Mouse (Mus musculus) ES-E14 (cell line): ENCODE results near the gene Hunk. TPM values are rescaled to one million over a fixed set of nuclear protein-coding genes. Genes with fewer than 3 reads are reported as not detected.

Source experiments
- DNase-seq: peaks from one replicate; pipeline ENCODE4 v3.0.0-alpha.2; 2013; ENCODE audit warnings: low read depth, low spot score
- H3K27ac ChIP-seq: 2 replicates; pipeline ENCODE4 v1.5.1; 2012; ENCODE audit warnings: low read depth, mild to moderate bottlenecking, low read length, moderate library complexity, mixed read lengths; ENCODE audit not compliant: poor library complexity, insufficient read depth, severe bottlenecking
- H3K36me3 ChIP-seq: 2 replicates; pipeline ENCODE4 v1.6.1; 2012; ENCODE audit warnings: mild to moderate bottlenecking, low read length, moderate library complexity, mixed read lengths; ENCODE audit not compliant: control insufficient read depth, poor library complexity, insufficient read depth, severe bottlenecking
- H3K4me1 ChIP-seq, 2 experiments: fragments of 150-350 bp in 1 of 2; sonication (generic) in 1 of 2; 2 replicates each; pipeline ENCODE4 v1.6.1; 2012; ENCODE audit warnings: low read length in 2 of 2, mild to moderate bottlenecking in 1 of 2, mixed read lengths in 1 of 2; ENCODE audit not compliant: control insufficient read depth in 2 of 2, insufficient read depth in 2 of 2, poor library complexity in 1 of 2
- H3K4me3 ChIP-seq, 2 experiments: fragments of 150-350 bp in 1 of 2; sonication (generic) in 1 of 2; 2 replicates each; pipeline ENCODE4 v1.5.1; 2012; ENCODE audit warnings: low read length in 2 of 2, low read depth in 1 of 2, mild to moderate bottlenecking in 1 of 2, mixed read lengths in 1 of 2; ENCODE audit not compliant: insufficient read depth in 1 of 2, poor library complexity in 1 of 2, severe bottlenecking in 1 of 2
- H3K9ac ChIP-seq: 2 replicates; pipeline ENCODE4 v1.6.1; 2012; ENCODE audit warnings: low read depth, mild to moderate bottlenecking, low read length, mixed read lengths; ENCODE audit not compliant: poor library complexity, insufficient read depth, severe bottlenecking
- H3K9me3 ChIP-seq: fragments of 150-350 bp; sonication (generic); 2 replicates; pipeline ENCODE4 v1.6.1; 2012; ENCODE audit warnings: low read depth, mild to moderate bottlenecking, low read length; ENCODE audit not compliant: control insufficient read depth, insufficient read depth
- CHD2 ChIP-seq: IDR thresholded peaks from 2 replicates; pipeline ENCODE4 v1.6.1; 2014; ENCODE audit warnings: mild to moderate bottlenecking, low read depth, low read length, inconsistent platforms
- HCFC1 ChIP-seq: IDR thresholded peaks from 2 replicates; pipeline ENCODE4 v1.6.1; 2012; ENCODE audit warnings: low read length, inconsistent platforms, borderline replicate concordance; ENCODE audit not compliant: insufficient read depth
- MAFK ChIP-seq: IDR thresholded peaks from 2 replicates; pipeline ENCODE4 v1.6.1; 2014; ENCODE audit warnings: mild to moderate bottlenecking, low read depth, low read length, inconsistent platforms; ENCODE audit not compliant: insufficient read depth
- ZC3H11A ChIP-seq: IDR thresholded peaks from 2 replicates; pipeline ENCODE4 v1.6.1; 2012; ENCODE audit warnings: low read depth, mild to moderate bottlenecking, inconsistent platforms, low read length, borderline replicate concordance
- ZNF384 ChIP-seq: IDR thresholded peaks from 2 replicates; pipeline ENCODE4 v1.6.1; 2012; ENCODE audit warnings: low read depth, low read length, inconsistent platforms
- in situ Hi-C, 2 experiments: fragments of 600-800 bp; cut with MboI; formaldehyde crosslinking; loops; one replicate each; pipeline ENCODE4 v1.15.1; 2025; ENCODE audit warnings: low sequenced_read_pairs in 2 of 2, inconsistent platforms in 1 of 2; ENCODE audit not compliant: unreplicated experiment in 2 of 2
- total RNA-seq: library from RNA; depleted of rRNA; stranded (reverse); fragments of 300-350 nt; gene quantifications from 2 replicates; pipeline ENCODE4 v1.2.3, GENCODE M21; 2012

Hunk gene
- total RNA-seq, 1 experiment = 9.2 TPM

DNA sequence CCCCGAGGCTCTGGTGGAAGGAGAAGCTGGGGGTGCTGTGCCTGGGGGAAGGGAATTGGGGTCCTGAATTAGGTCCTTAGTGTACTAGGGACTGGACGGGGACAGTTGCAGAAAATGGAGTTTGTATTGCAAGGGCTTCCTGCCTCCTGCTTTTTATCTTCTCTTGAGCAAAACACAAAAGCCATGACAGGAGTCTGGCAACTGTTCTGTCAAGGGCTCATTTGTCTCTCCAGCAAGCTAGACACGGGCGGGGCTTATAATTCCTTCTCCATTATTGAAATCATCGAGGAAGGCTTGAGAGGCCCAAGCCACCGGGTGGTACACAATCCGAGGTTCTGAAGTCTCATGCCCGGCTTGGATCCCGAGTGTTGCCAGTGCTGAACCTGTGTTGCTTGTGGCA lies 38.6 kb downstream of the Hunk start:
- Histone ChIP-seq H3K27ac (no peak overlapping the region), H3K9ac (no peak overlapping the region), H3K4me1 (peaks cover 9 to 25% of the 10 kb centered on the region in 2 experiments), H3K36me3 (peaks cover 3% of the 10 kb centered on the region; the same call in 1 of the 2 replicates), H3K4me3 (no peak overlapping the region), H3K9me3 (no peaks in the 10 kb centered on the region)
- TF ChIP-seq ZC3H11A (no peak), ZNF384 (no peak), MAFK (no peak), HCFC1 (no peak), CHD2 (no peak)
- in situ Hi-C loops = no loop called here
- DNase-seq = no peak

GRCm38 (mm10) chr16:90426234-90426633 lies 40.4 kb downstream of the Hunk start:
- Histone ChIP-seq H3K9me3 (no peaks in the 10 kb centered on the region), H3K4me3 (no peak overlapping the region), H3K36me3 (peaks cover 7% of the 10 kb centered on the region; the same call in 1 of the 2 replicates), H3K27ac (no peak overlapping the region), H3K4me1 (peaks cover 4 to 20% of the 10 kb centered on the region in 2 experiments), H3K9ac (no peak overlapping the region)
- TF ChIP-seq ZNF384 (no peak), CHD2 (no peak), HCFC1 (no peak), ZC3H11A (no peak), MAFK (no peak)
- in situ Hi-C loops = no loop called here
- DNase-seq = no peak

DNA sequence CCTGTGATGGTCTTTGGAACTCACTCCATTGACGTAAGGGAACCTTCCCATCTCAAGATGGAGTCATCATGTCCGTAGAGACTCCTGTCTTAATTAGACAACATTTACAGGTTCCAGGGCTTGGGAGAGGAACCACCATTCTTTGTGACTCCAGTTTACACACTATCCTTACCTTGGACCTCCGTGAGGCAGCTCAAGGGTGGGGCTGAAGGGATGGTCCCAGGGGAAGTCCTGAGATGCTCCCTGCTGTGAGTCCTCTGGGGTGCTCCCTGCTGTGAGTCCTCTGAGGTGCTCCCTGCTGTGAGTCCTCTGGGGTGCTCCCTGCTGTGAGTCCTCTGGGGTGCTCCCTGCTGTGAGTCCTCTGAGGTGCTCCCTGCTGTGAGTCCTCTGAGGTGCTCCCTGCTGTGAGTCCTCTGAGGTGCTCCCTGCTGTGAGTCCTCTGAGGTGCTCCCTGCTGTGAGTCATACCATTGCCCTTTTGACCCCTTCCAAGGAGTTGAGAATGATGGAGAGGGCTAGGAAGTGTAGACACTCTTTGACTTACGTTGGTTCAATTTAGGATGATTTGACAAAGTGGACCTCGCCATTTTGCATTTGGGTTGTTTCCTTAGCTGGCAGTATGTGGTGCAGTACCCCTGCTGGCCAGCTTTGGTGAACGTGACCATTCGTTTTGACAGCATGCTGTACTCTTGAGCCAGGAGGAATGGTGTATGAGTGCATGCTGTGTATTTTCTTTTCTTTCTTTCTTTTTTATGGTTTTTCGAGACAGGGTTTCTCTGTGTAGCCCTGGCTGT lies 42.2 kb downstream of the Hunk start:
- Histone ChIP-seq H3K9ac (no peak overlapping the region), H3K27ac (no peak overlapping the region), H3K9me3 (no peaks in the 10 kb centered on the region), H3K4me3 (no peak overlapping the region), H3K4me1 (peaks cover 4 to 17% of the 10 kb centered on the region in 2 experiments; a peak in 3 of 4 replicates), H3K36me3 (peaks cover 24% of the 10 kb centered on the region)
- TF ChIP-seq HCFC1 = no peak
- in situ Hi-C loops = no loop called here
- DNase-seq = no peak

GRCm38 (mm10) chr16:90433551-90433950 lies 47.7 kb downstream of the Hunk start:
- no peak for DNase-seq
- H3K36me3 ChIP-seq = peaks cover 46% of the 10 kb centered on the region
- in situ Hi-C loops = no loop called here
- H3K4me1 ChIP-seq = peaks cover 3 to 15% of the 10 kb centered on the region in 2 experiments; a peak in 3 of 4 replicates
- peak overlapping the region; percentile 11; the same call in 1 of the 2 replicates for H3K9ac ChIP-seq
- peaks cover 6% of the 10 kb centered on the region; the same call in 1 of the 2 replicates for H3K9me3 ChIP-seq
- H3K4me3 ChIP-seq = no peak overlapping the region
- no peak for TF ChIP-seq ZNF384
- no peak for TF ChIP-seq CHD2
- no peak for TF ChIP-seq HCFC1
- TF ChIP-seq ZC3H11A = no peak
- TF ChIP-seq MAFK = no peak
- peak overlapping the region; percentile 86; the same call in 1 of the 2 replicates for H3K27ac ChIP-seq

- Histone ChIP-seq H3K4me1 (peaks cover 3 to 21% of the 10 kb centered on the region in 2 experiments; a peak in 3 of 4 replicates), H3K9me3 (peaks cover 6% of the 10 kb centered on the region; the same call in 1 of the 2 replicates), H3K36me3 (peaks cover 49% of the 10 kb centered on the region), H3K27ac (peak overlapping the region; percentile 87), H3K4me3 (no peak overlapping the region; a peak in 1 of 4 replicates), H3K9ac (peak overlapping the region; percentile 26; the same call in 1 of the 2 replicates)
- in situ Hi-C loops = no loop called here
- TF ChIP-seq ZNF384 (no peak), CHD2 (no peak), MAFK (no peak), HCFC1 (no peak), ZC3H11A (no peak)
- DNase-seq = no peak
Measured at GRCm38 (mm10) chr16:90435231-90435630, 49.4 kb downstream of the Hunk start.
